Mouse (Mus musculus) common myeloid progenitor, adult 5-6 weeks (primary cell): ENCODE data around the gene Tpx2. TPM values are rescaled to one million over a fixed set of nuclear protein-coding genes. Genes with fewer than 3 reads are reported as not detected.
A peak's percentile ranks its signal among the peaks of the same experiment; 100 is the strongest.

ENCODE experiments used
- ATAC-seq: replicated peaks from 2 replicates; pipeline ENCODE4 v1.8.0; 2016; ENCODE audit warnings: low read depth, mild to moderate bottlenecking, moderate TSS enrichment, inconsistent platforms; ENCODE audit not compliant: poor library complexity, severe bottlenecking
- total RNA-seq: library from RNA; stranded (forward); fragments of 200-1000, 187-1606 nt; gene quantifications from 2 replicates; pipeline ENCODE4 v1.2.3, GENCODE M21; 2017

Tpx2 gene
- total RNA-seq, 1 experiment from 2014 or later = 104 TPM

- ATAC-seq = 0 out of 2 replicates have a peak, but pooled peaks have one; percentile 20
These were observed 702 bp downstream of the Tpx2 start for GRCm38 (mm10) chr2:152848466-152848865.

DNA sequence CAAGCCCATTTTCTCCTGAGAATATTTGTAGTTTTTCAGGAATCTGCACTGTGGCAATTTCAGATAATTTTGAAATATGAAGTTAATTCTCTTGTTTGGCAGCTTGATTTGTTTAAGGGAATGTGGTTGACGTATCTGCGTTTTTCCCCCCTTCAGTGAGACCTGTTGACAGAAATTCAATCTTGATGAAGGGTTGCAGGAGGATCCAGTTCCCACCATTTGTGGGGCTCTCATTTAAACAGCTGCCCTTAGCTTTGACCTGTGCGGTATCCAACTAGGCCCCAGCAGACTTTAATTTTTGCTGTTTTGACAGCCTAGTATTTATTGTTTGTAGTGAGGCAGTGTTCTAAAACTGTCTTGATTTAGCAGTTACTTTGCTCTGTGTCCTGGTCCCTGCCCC is 11.7 kb downstream of the Tpx2 start:
- no peak for ATAC-seq

- no peak for ATAC-seq
These were observed 14.1 kb downstream of the Tpx2 start for GRCm38 (mm10) chr2:152861891-152862290.

- ATAC-seq = no peak
These were observed 14.9 kb downstream of the Tpx2 start for GRCm38 (mm10) chr2:152862638-152863037.

DNA sequence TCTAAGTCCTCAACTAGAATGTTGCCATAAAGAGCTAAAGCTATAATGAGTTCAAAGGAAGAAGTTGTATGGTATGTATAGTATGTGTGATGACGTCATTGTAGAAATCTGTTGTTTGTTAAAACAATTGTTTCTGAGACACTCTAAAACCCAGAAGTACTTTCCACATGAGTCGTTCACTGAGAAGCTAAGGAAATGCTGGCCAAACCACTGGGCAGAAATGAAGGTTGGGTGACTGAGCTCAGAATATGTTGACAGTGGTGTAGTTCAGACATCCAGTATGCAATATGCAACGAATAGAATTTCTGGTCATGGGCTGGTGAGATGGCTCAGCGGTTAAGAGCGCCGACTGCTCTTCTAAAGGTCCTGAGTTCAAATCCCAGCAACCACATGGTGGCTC is 15.6 kb downstream of the Tpx2 start:
- ATAC-seq = no peak

- ATAC-seq = no peak
These were observed 30.5 kb downstream of the Tpx2 start for GRCm38 (mm10) chr2:152878239-152878638.

GRCm38 (mm10) chr2:152880898-152881297 is 33.1 kb downstream of the Tpx2 start:
- no peak for ATAC-seq

DNA sequence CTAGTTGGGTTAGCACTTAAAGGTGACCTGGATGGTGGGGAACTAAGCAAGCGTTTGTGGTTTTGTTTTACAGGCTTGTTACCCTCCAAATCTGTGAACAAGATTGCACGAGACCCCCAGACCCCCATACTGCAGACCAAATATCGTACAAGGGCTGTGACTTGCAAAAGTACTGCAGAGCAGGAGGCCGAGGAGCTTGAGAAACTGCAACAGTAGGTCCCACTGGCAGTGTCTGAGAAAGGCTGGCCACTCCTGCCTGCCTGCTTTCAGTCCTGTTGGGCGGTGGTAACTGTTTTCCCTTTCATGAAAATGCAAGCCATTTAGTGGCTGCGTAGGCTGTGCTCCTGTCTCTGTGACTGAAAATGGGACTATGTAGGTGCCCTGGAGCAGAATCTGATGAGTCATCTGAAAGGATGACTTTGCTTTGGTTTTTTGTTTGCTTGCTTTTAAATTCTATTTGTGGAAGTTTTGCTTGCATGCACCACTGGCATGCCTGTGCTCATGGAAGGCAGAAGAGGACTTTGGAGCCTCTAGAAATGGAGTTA is 36.4 kb downstream of the Tpx2 start:
- no peak for ATAC-seq

GRCm38 (mm10) chr2:152887230-152887629 is 39.5 kb downstream of the Tpx2 start:
- no peak for ATAC-seq

- ATAC-seq = no peak
These were observed 41.0 kb downstream of the Tpx2 start for GRCm38 (mm10) chr2:152888774-152889173.

- ATAC-seq = no peak
These were observed 48.1 kb downstream of the Tpx2 start for GRCm38 (mm10) chr2:152895834-152896233.

DNA sequence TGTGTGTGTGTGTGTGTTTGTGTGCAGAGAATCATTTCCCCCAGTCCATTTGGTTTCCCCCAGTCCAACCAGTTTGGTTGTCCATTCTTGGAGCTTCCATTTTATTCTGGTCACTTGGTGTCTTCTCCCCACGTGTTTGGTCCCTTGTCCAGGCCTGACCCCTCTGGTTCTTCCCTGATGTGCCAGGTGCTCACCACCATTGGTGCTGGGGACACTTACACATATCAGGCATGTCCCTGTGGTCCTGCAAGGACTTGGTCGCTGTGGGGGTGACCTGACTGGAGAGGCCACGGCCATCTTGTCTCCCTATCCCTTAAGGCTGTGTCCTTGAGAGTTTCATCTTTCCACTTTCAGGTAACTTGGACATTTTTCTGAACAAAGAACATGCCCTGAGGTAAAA is 49.2 kb downstream of the Tpx2 start:
- ATAC-seq = no peak

GRCm38 (mm10) chr2:152899011-152899410 is 51.2 kb downstream of the Tpx2 start:
- ATAC-seq = no peak

DNA sequence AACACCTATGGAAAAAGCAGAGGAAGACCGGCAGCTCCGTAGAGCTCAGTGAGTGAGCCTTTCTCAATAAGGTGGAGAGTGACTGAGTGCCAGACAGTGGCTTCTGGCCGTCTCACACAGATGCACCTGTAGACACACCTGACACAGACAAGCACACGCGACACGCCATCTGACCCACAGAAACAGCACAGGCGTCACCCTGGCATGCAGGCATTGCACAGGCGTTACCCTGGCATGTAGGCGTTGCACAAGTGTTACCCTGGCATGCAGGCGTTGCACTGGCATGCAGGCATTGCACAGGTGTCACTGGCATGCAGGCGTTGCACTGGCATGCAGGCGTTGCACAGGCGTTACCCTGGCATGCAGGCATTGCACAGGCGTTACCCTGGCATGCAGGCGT is 53.5 kb downstream of the Tpx2 start:
- no peak for ATAC-seq

DNA sequence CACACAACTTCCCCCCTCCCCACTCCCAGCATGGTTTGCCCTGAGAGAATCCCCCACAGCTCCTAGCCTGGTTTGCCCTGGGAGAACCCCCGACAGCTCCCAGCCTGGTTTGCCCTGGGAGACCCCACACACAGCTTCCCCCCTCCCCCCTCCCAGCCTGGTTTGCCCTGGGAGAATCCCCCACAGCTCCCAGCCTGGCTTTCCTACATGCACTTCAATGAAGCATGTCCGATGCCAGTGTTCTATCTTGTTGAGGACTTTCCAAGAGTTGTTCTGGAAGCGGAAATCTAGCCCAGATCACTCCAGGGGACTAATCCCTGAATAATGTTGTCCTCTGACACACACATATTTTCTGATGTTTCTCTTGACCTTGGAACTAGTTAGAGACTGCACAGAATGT is 54.9 kb downstream of the Tpx2 start:
- ATAC-seq = no peak

- ATAC-seq = no peak
These were observed 55.8 kb downstream of the Tpx2 start for GRCm38 (mm10) chr2:152903586-152903985.

DNA sequence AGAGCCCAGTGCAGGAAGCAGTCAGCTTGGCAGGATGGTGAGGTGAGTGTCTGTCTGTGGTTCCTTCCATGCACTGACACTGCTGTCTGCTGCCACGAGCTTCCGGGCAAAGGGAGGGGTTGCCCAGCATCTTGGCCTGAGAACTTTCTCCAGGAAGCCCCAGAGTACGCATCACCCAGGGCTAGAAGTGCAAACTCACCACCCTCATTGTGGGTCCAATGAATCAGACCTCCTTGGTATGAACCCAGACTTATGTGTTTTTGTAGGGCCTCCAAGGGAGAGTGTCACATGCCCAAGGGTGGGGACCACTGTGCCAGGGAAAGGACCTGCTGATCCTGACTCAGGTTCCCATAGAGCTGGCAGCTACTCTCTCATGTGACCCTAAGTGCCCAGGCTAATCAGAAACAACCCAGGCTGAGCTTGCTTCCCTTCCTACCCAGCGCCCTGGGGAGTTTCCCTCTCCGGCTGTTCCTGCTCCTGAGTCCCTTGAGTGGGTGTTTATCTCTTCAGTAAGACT is 56.4 kb downstream of the Tpx2 start:
- ATAC-seq = peak; percentile 82

DNA sequence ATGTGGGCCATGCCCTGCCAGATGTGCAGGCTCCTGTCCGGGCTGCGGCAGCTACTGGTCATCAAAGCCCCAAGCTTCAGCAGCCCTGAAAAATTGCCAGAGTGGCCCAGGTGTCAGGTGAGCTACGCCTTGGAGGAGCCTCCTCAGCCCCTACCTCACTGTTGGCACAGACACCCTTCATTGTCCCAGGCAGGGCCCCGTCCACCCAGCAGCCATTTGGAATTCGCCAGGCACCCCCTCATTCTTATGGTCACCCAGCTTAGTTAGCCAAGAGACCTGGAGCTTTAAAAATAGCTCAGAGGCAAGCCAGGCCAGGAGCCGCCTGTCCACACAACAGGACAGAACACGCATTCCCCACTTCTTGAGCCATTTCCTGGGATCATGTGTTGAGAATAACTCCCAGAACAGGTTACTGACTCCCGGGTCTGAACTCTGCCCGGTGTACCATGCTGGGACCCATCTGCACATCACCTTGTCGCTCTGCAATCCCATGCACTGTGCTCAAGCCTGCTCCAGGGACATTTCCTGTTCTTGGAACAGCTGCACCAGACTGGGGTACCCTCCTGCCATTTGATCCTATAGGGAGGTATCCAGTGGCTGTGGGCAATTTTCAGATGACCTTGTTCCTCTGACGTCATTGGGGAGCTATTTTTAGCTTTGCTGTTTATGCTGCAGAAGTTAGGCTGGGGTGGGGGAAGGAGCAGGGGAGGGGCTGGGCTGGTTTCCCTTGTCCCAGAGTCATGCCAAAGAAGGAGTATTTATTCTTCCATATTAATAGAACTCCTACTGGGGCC is 57.5 kb downstream of the Tpx2 start:
- no peak for ATAC-seq

DNA sequence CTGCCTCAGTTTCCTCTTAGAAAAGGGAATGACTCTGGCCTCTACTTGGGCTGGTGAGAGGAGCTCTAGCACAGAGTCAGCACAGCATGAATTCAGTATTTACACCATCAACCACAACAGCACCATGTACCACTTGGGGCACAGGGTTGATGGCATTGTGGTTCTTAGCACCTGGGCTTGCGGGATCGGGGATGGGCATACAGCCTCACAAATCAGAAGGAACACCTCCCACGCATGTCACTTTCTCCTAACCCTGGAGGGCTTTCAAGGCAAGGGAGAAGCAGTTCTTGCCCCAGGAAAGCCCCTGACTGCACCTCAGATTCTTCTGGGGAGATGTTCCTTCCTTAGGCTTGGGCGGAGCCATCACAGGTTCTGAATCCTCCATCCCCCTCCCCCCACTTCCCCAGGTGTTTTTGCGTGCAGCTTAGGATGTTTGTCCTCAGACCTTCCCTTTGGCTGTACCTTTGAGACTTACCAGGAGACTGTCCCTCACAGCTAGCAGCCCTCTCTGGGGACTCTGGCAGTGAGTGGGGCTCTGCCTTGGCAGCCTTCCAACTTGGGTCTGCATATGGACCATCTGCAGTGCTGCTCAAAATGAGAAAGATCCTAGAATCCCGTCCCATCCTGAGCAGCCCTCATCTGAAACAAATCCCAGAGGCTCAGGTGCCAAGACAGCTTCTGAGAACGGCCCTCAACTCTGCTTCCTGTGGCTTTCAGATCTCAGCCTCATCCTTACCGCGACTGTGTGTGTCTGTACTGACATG is 58.7 kb downstream of the Tpx2 start:
- no peak for ATAC-seq

- ATAC-seq = no peak
These were observed 59.6 kb downstream of the Tpx2 start for GRCm38 (mm10) chr2:152907114-152907943.
